Mouse (Mus musculus) ovary, adult 18-20 months (tissue): ENCODE measurements at regions not wholly inside any gene's neighbourhood (a gene's known extent, or its start where the extent isn't known, plus 50 kb on each side); places are given as distances from the start of the nearest gene placed in this dataset.

Source experiments
- DNase-seq: peaks from one replicate; pipeline ENCODE4 v3.0.0; 2022; ENCODE audit warnings: low spot score, mixed read lengths

DNA sequence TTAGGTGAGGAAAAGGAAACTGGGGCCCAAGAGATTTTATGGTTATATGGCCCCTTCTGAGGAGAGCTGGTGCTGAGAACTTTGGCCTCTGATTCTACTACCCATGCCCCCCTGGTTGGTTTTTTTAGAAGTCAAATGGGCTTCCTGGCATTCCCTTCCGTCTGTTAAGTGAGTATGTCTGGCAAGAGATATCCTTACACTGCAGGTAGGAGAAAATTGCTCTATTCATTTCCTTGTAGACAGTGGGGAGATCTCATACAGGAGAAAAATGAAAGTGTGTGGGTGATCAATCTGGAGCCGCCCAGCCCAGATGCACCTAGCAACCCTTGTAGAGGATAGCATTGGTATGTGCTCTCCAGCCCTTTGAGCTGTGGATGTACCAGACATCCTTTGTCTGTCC, 418.5 kb downstream of the Adra2a start:
- no peak for DNase-seq

GRCm38 (mm10) chr19:54470034-54470433, 426.1 kb downstream of the Adra2a start:
- no peak for DNase-seq

DNA sequence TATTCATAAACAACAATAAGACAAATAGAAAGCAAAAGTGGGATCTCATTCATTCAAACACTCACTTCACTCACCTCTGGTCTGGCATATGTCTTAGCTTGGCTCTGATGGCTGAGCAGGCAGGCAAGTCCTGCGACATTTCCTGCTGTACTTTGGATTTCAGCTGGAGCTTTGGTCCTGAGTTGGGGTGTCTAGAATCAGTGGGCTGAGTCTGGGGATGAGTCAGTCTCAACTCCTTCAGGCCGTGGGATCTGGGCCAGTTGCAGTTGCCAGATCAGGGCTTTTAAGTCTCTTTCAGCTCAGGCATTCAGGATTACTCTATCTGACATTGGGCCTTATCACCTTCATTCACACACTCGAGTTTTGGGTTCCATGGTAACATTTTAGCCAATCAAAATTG, 454.1 kb downstream of the Adra2a start:
- no peak for DNase-seq

GRCm38 (mm10) chr19:54533858-54534257, 489.9 kb downstream of the Adra2a start:
- DNase-seq, result no peak

- no peak for DNase-seq
Observed at GRCm38 (mm10) chr19:54555351-54555750, 511.4 kb downstream of the Adra2a start.

DNA sequence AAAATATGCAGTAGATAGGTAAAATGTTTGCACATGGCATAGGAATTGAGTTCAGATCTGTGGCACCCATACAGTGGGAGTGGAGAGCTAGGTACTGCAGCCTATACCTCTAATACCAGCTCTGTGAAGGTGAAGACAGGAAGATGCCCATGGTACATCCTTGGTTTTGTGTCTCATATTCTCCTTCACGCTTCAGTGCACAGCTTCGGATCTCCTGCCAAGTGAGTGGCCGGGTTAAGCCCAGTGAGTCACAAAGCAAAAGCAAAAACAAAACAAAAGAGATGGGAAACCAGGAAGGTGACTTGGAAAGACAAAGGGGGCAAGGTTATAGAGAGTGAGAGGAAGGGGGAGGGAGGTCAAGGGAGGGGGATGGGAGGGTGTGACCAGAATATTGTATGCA, 514.0 kb downstream of the Adra2a start:
- no peak for DNase-seq

GRCm38 (mm10) chr19:54583574-54583973, 539.6 kb downstream of the Adra2a start:
- DNase-seq, result no peak

- DNase-seq, result no peak
Observed at GRCm38 (mm10) chr19:54584687-54585237, 540.8 kb downstream of the Adra2a start.

DNA sequence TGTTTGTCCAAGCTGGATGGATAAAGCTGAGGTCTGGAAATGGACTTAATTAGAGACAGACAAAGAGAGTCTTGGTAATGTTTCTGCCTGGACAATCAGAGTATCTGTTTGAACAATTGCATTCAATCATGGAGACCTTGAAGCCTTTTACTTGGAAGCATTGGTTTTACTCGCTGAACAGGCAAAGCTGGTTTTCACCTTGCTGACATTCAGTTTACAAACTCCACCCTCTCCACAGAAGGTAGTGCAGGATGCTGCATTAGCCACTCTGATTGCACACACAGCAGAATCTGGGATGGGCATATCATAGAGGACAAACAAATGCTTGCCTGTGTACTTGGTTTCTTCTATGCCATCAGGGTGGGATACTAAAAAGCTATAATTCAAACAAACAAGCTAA, 541.4 kb downstream of the Adra2a start:
- DNase-seq, result no peak

DNA sequence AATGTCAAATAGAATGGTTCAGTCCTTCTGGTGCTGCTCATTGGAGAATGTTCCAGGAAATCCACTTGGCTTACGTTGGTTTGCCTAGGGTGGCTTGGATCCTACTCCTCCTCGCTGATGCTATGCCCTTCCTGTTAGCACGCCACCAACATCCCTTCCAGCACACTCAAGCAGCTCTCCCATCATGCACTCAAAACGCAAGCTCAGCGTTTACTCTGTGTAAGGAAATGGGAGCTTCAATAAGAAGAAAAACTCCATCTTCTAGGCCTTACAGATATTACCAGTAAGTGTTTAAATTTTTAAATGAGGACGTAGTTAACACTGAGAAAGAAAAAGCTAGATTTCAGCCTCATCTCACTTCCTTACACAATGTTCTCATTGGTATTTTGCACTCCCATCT, 523.7 kb downstream of the Gpam start:
- no peak for DNase-seq

- DNase-seq, result no peak
Observed at GRCm38 (mm10) chr19:54605346-54605745, 521.7 kb downstream of the Gpam start.

DNA sequence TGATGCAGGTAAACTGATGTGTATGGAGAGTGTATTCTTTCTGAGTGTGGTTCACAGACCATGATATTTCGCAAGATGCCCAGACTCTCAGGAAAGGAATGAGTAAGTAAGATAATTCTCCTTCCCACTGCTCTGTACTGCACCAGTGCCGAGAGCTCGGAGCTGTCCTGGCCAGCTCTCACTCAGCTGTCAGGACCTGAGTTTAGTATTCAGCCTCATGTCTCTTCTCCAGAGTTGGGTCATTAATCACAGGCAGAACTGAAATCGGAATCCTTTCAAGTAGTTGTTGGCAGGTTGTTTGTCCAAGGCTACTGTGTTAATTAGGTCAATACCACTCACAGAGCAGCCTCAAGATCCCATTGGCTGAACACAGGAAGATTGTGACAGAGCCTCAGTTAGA, 510.1 kb downstream of the Gpam start:
- DNase-seq, result no peak
